Mouse (Mus musculus): ENCODE results near the gene P2rx3.

The P2rx3 gene

DNA sequence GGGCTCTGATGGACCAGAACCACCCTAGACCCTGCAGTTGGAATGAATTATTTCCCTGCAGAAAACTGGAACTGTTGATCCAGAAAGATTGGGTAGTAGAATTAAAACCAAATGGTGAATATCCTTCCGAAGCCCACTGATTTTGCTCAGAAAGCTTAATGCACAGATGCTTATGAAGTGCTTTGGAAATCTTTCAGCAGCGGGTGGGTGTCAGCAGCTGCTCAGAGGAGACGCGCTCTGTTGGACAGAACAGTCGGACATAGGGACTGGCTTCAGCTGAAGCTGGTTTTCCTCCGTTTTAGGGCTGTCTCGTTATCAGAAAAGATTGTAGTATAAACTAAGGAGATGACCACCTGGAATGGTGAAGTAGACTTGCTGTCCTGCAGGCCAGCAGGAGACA is 6.4 kb upstream of the P2rx3 start:
- ATAC-seq (ENCODE audit: low TSS enrichment) = no peak

- ATAC-seq (ENCODE audit: low TSS enrichment) = no peak
These were observed 1.1 kb upstream of the P2rx3 start for GRCm38 (mm10) chr2:85038336-85038735.

DNA sequence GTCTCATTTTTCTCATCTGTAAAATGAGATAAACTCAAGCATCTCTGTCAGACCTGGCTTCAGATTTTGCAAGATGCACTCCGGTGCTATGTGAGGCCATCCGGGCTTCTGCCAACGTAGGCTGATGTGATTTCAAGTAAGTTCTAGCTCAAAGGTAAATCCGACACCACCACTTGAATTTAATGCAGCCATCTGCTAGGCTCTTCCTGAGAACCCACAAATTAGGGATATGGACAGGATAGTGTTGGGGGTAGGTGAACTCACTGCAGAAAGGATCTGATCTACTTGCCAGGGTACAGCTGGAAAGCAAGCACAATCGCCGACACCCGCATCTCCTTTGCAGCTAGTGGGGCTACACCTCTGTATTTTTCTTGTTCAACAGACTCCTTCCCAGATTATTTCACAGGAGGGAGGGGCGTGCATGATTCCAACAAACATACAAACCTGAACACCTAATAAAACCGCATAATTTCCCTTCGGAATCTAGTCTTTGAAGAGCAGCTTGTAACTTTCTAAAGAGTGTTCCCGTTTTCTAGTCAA is 685 bp downstream of the P2rx3 start:
- peak; percentile 53 for ATAC-seq (ENCODE audit: low TSS enrichment)

DNA sequence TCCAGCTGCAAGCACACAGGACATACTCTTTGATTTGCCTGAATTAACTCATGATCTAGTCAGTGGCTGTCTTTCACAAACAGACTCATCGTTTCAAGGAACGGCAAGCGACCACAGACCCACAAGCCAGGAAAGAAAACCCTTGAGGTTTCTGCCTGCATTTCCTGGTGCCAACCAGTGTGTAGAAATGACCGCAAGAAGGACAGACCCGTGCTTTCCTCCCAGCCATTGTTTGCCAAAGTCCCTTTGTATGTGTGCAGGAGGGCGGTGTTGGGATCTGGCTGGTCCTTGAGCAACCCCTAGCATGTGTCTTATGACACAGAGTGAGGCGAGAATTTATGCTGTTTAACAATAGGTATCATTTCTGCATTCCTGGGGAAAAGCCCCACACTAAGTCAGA is 3.1 kb downstream of the P2rx3 start:
- ATAC-seq (ENCODE audit: low TSS enrichment) = no peak

DNA sequence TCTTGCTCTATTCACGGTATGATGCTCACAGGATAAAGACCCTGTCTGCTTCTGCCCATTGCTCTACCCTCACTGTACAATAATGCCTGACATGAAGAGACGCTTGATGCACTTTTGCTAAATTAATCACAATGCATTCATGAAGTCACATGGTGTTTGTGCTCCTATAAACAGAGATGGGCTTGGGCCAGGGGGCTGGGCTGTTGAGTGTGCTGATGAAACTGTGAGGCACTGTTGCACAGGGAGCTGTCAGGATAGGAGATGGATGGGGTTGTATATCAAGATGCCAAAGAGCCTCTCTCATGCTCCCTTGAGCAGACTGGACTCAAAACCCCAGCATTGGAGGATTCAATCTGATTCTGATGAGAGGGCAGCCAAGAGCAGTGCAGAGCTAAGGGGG is 4.1 kb downstream of the P2rx3 start:
- ATAC-seq (ENCODE audit: low TSS enrichment) = no peak

DNA sequence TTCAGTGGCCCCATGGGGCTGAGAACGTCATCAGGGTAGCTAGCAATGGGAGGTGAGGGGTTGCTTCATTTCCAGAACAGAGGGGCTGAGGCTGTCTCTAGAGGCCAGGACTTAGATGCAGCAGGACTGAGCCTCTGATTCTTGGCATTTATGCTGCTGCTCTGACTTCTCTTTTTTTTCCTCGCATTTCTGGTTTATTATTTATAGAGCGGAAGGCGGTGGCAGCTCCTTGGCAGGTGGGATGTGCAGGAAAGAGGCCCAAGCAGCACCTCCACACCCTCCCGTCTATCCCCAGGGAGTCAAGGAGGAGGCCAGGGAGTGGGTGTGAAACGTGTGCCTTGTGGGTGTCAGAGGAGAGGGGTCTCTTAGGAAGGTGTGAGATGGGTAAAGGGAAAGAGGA is 6.3 kb downstream of the P2rx3 start:
- peak; percentile 68 for ATAC-seq (ENCODE audit: low TSS enrichment)

GRCm38 (mm10) chr2:85029897-85030296 is 7.4 kb downstream of the P2rx3 start:
- peak; percentile 68 for ATAC-seq (ENCODE audit: low TSS enrichment)

- ATAC-seq (ENCODE audit: low TSS enrichment) = no peak
These were observed 10.0 kb downstream of the P2rx3 start for GRCm38 (mm10) chr2:85027281-85027680.

GRCm38 (mm10) chr2:85026178-85026577 is 11.1 kb downstream of the P2rx3 start:
- ATAC-seq (ENCODE audit: low TSS enrichment) = no peak

- ATAC-seq (ENCODE audit: low TSS enrichment) = peak; percentile 98
These were observed 15.2 kb downstream of the P2rx3 start for GRCm38 (mm10) chr2:85022043-85022442.

GRCm38 (mm10) chr2:85014588-85014982 is 22.7 kb downstream of the P2rx3 start:
- ATAC-seq (ENCODE audit: low TSS enrichment) = no peak

GRCm38 (mm10) chr2:85013826-85014587 is 23.3 kb downstream of the P2rx3 start:
- no peak for ATAC-seq (ENCODE audit: low TSS enrichment)

GRCm38 (mm10) chr2:85012679-85013078 is 24.6 kb downstream of the P2rx3 start:
- ATAC-seq (ENCODE audit: low TSS enrichment) = peak; percentile 60

- ATAC-seq (ENCODE audit: low TSS enrichment) = 0 out of 2 replicates have a peak, but pooled peaks have one; percentile 11
These were observed 25.2 kb downstream of the P2rx3 start for GRCm38 (mm10) chr2:85011906-85012604.

- no peak for ATAC-seq (ENCODE audit: low TSS enrichment)
These were observed 28.1 kb downstream of the P2rx3 start for GRCm38 (mm10) chr2:85009212-85009611.

GRCm38 (mm10) chr2:85007729-85008128 is 29.5 kb downstream of the P2rx3 start:
- peak; percentile 48 for ATAC-seq (ENCODE audit: low TSS enrichment)

DNA sequence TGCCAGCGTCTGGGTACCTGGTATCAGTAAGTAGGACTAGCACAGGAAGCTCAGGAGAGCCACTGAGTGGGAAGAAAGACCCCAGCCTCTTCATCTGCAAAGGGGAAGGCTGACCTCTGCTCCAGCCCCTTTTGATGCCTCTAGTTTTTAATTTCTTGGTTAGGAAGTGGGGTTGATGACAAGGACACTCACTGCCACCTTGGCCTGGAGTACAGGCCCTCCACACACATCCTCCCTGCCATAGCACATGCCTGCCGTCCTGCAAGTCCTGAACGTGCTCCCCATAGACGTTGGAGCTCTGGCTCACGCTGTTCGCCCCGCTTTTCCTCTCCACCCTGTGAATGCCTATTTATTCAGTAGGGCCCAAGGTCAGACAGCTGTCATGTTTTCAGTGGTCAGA is 30.7 kb downstream of the P2rx3 start:
- ATAC-seq (ENCODE audit: low TSS enrichment) = no peak

GRCm38 (mm10) chr2:85004341-85004740 is 32.9 kb downstream of the P2rx3 start:
- peak; percentile 95 for ATAC-seq (ENCODE audit: low TSS enrichment)

DNA sequence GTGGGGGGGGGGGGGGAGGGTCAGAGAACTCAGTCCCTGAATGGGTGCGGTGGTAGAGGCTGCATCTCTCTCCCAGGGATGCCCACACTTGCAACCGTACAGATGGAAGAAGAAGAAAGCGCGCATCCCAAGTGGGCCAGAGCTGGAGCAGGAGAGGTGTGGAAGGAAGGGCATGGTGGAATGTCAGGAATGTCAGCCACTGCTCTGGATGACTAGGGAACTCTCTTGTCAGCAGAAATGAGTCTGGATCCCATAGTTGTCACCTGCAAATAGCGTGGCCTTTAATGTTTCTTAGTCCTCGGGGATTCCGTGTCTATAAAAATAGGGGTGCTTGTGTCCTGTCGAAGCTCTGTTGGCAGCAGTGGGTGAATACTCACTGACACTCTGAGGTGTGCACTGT is 34.7 kb downstream of the P2rx3 start:
- ATAC-seq (ENCODE audit: low TSS enrichment) = no peak

DNA sequence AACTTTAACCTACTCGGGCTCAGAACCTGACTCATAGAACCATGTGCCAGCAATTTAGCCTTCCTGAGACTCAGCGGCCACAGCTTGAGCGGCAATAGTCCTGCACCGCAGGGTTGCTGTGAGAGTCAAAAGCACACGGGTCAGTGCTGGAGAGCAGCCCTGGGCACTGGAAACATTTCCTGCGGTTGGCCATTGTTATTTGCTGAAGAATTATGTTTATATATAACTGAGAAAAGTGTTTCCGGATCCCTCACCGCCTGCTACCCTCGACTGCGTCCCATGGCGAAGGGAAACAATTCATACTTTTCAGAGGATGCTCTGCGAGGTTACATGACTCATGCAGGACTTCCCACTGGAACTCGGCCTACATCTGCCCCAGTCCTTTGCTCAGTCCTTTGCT is 35.8 kb downstream of the P2rx3 start:
- ATAC-seq (ENCODE audit: low TSS enrichment) = no peak

DNA sequence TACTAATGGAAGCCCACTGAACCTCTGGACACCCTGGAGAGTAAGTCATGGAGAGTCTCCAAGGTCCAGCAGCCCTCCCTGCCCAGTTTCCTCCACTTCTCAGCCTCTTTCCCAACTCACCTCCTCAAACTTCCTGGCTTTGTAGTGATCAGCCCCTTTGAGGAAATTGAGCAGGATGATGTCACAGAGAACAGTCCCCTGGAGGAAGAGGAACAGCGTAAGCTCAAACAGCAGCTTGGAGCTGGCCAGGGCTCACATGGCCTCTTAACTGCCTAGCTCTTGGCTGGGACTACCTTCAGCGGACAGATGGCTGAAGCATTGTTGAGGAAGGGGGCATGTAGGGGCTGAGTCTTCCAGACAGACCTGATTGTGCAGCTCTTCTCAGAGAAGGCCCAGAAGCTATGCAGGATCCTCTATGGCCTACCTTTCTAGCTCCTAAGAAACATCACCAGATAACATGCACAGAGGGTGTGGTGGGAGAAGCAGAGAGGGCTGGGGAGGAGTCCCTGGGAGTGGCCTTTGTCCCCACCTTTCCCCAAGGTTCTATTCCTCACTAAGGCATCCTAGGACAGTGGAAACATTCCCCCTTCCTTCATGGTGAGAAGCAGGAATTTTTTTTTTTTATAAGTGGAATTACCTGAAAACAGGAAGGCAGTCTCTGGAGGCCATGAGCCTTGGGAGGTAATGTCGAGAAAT is 37.6 kb downstream of the P2rx3 start:
- no peak for ATAC-seq (ENCODE audit: low TSS enrichment)

DNA sequence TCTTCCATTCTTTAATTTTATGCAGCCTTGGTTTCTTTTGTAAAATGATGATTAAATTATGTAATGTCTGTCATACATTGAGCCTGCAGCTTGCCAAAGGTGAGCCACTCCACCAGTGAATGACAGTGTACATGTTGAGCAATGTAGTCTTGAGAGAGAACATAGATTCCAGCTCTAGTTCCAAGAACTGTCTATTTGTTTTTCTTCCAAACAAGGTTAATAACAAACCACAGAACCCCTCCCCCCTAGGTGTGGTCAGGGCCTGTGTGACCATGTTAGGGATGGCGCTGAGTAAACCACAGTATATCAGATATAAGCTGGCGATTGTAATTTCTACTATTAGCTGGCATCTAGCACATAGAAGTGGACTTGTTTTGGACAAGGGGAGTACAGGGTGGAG is 40.9 kb downstream of the P2rx3 start:
- ATAC-seq (ENCODE audit: low TSS enrichment) = no peak

GRCm38 (mm10) chr2:84987930-84988329 is 49.3 kb downstream of the P2rx3 start, which contains the start of gene Prg3:
Gene Prg3, plus strand, starts transcription at chr2:84988215.
- ATAC-seq (ENCODE audit: low TSS enrichment) = no peak

Measured in frontal cortex, adult (tissue).